Mouse (Mus musculus) myocyte (in vitro differentiated cells): ENCODE data around the gene Marveld1. TPM values are rescaled to one million over a fixed set of nuclear protein-coding genes. Genes with fewer than 3 reads are reported as not detected.

Experiments
- H3K27me3 ChIP-seq: one replicate; pipeline ENCODE4 v1.6.1; 2011; ENCODE audit not compliant: control insufficient read depth, insufficient read depth, insufficient read length
- H3K36me3 ChIP-seq: one replicate; pipeline ENCODE4 v1.6.1; 2011; ENCODE audit not compliant: control insufficient read depth, insufficient read depth
- H3K4me2 ChIP-seq: one replicate; pipeline ENCODE4 v1.6.1; 2011; ENCODE audit warnings: low read depth, control low read depth
- H3K4me3 ChIP-seq: one replicate; pipeline ENCODE4 v1.5.1; 2011; ENCODE audit warnings: mild to moderate bottlenecking, control low read depth, moderate library complexity
- H3K79me2 ChIP-seq: one replicate; pipeline ENCODE4 v1.6.1; 2011; ENCODE audit not compliant: control insufficient read depth, insufficient read depth
- H3ac ChIP-seq: one replicate; pipeline ENCODE4 v1.6.1; 2011; ENCODE audit not compliant: control insufficient read depth, insufficient read length
- CEBPB ChIP-seq: IDR thresholded peaks from 2 replicates; pipeline ENCODE4 v1.6.1; 2011; ENCODE audit warnings: mild to moderate bottlenecking, moderate library complexity; ENCODE audit not compliant: poor library complexity, insufficient read depth, severe bottlenecking
- E2F4 ChIP-seq: IDR thresholded peaks from one replicate; pipeline ENCODE4 v1.6.1; 2011; ENCODE audit warnings: mild to moderate bottlenecking, control low read depth, moderate library complexity; ENCODE audit not compliant: insufficient read depth
- MAX ChIP-seq: IDR thresholded peaks from one replicate; pipeline ENCODE4 v1.6.1; 2011; ENCODE audit warnings: low read depth, mild to moderate bottlenecking, control low read depth
- MYOD1 ChIP-seq, 3 experiments: IDR thresholded peaks; one replicate each; pipeline ENCODE4 v1.6.1; 2011; ENCODE audit warnings: control low read depth in 2 of 3, low read depth in 2 of 3, mild to moderate bottlenecking in 2 of 3, moderate library complexity in 1 of 3; ENCODE audit not compliant: insufficient read length in 2 of 3, control insufficient read depth in 1 of 3
- MYOG ChIP-seq, 3 experiments: IDR thresholded peaks; one replicate each; pipeline ENCODE4 v1.6.1; 2011; ENCODE audit warnings: control low read depth in 2 of 3, low read depth in 2 of 3, mild to moderate bottlenecking in 2 of 3; ENCODE audit not compliant: insufficient read length in 2 of 3, control insufficient read depth in 1 of 3, insufficient read depth in 1 of 3
- POLR2A ChIP-seq: IDR thresholded peaks from one replicate; pipeline ENCODE4 v1.6.1; 2011; ENCODE audit warnings: low read depth, mild to moderate bottlenecking, control low read depth, moderate library complexity; ENCODE audit not compliant: insufficient read length
- POLR2AphosphoS2 ChIP-seq: IDR thresholded peaks from one replicate; pipeline ENCODE4 v1.6.1; 2011; ENCODE audit warnings: low read depth, control low read depth; ENCODE audit not compliant: insufficient read length
- REST ChIP-seq: IDR thresholded peaks from one replicate; pipeline ENCODE4 v1.6.1; 2011; ENCODE audit warnings: mild to moderate bottlenecking, control low read depth, moderate library complexity; ENCODE audit not compliant: insufficient read depth, insufficient read length
- SRF ChIP-seq: IDR thresholded peaks from one replicate; pipeline ENCODE4 v1.6.1; 2011; ENCODE audit warnings: low read depth; ENCODE audit not compliant: control insufficient read depth, insufficient read length
- TCF12 ChIP-seq: IDR thresholded peaks from one replicate; pipeline ENCODE4 v1.6.1; 2011; ENCODE audit warnings: mild to moderate bottlenecking, control low read depth; ENCODE audit not compliant: poor library complexity, insufficient read depth, severe bottlenecking
- TCF3 ChIP-seq: IDR thresholded peaks from one replicate; pipeline ENCODE4 v1.6.1; 2011; ENCODE audit warnings: low read depth, control low read depth; ENCODE audit not compliant: insufficient read length
- USF1 ChIP-seq: IDR thresholded peaks from one replicate; pipeline ENCODE4 v1.6.1; 2011; ENCODE audit warnings: low read depth, mild to moderate bottlenecking, control low read depth, moderate library complexity
- polyA plus RNA-seq: library from polyadenylated mRNA; unstranded; fragments of >200 nt; fragmentation: generic; extraction: Trizol; gene quantifications from one replicate; pipeline ENCODE4 v1.2.1, GENCODE M21; 2012; ENCODE audit warnings: missing spikeins

Gene Marveld1
- polyA plus RNA-seq, 1 experiment, result 36.1 TPM

DNA sequence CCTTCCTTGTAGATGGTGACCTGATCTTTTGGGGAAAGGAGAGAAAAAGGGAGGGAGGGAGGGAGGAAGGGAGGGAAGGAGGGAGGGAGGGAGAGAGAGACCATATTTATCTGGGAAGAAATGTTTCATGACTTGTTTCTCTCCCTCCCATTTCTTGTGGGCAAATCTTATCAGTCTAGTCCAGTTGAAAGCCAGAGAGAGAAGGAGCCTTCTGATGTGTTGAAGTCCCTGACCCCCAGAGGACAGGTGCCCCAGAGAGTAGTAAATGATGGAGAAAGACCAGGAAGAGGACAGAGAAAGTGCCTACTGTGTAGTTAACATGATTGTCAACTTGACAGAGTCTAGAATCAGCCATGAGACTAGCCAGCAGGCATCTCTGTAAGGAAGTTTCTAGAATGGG lies 12.1 kb upstream of the Marveld1 start:
- H3ac ChIP-seq, result no peak overlapping the region

DNA sequence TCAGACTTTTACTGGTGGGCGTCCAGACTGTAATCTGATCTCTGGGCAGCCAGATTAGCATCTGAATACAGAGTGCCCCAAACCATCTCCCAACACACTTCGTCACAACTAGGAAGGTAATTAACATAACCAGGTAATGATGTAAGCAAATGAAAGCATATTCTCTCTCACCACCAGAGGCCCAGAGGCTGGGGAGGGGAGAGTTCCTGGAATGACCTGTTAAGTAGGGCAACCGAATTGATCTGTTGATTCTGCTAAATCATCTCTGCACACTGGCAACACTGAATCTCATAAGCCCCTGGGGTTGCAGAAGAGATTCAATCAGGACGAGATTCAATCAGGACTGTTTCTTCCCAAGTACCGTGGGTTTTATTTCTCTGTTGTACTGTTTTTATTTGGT lies 11.1 kb upstream of the Marveld1 start:
- Histone ChIP-seq H3K4me3 (no peak overlapping the region), H3K4me2 (no peak overlapping the region), H3ac (no peak overlapping the region), H3K27me3 (no peaks in the 10 kb centered on the region), H3K79me2 (no peaks in the 10 kb centered on the region), H3K36me3 (no peaks in the 10 kb centered on the region)
- no peak for TF ChIP-seq E2F4
- TF ChIP-seq MYOG (IDR thresholded peaks at IDR 0.05; ENCODE audit: control insufficient read depth in 1 of 3, insufficient read depth in 1 of 3, insufficient read length in 2 of 3, low read depth in 2 of 3), result no peak
- no peak for TF ChIP-seq TCF3
- TF ChIP-seq TCF12, result no peak
- TF ChIP-seq USF1, result no peak
- TF ChIP-seq REST, result no peak
- no peak for TF ChIP-seq CEBPB
- TF ChIP-seq POLR2AphosphoS2, result no peak
- no peak for TF ChIP-seq MAX
- no peak for TF ChIP-seq SRF
- TF ChIP-seq MYOD1 (IDR thresholded peaks at IDR 0.05; ENCODE audit: control insufficient read depth in 1 of 3, insufficient read length in 2 of 3, low read depth in 2 of 3), result no peak
- TF ChIP-seq POLR2A, result no peak

More for the DNA sequence above, 12.1 kb upstream of the Marveld1 start:
- H3K4me3 ChIP-seq, result no peak overlapping the region
- TF ChIP-seq REST (no peak), E2F4 (no peak), TCF12 (no peak), TCF3 (no peak), MYOD1 (IDR thresholded peaks at IDR 0.05; ENCODE audit: control insufficient read depth in 1 of 3, insufficient read length in 2 of 3, low read depth in 2 of 3) (no peak), USF1 (no peak)
- no peaks in the 10 kb centered on the region for H3K79me2 ChIP-seq
- H3K4me2 ChIP-seq, result no peak overlapping the region
- no peaks in the 10 kb centered on the region for H3K27me3 ChIP-seq
- no peaks in the 10 kb centered on the region for H3K36me3 ChIP-seq

DNA sequence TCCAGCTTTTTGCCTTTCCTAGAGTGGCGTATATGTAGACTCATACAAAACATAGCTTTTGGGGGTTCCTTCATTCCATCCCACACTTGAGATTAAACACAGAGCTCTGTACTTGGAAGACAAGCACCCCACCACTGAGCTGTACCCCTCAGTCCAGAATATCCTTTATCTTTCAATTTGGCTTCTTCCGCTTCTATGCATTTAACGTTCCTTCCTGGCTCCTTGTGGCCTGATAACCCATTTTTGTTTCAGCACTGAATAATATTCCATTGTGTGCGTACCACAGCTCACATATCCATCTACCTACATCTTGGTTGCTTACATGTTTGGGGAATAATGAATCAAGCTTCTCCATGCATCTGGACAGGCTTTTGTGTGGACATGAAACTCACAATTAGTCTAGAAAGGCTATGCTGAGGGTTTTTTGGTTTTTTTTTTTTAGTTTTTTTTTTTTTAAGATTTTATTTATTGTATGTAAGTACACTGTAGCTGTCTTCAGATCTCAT lies 10.0 kb upstream of the Marveld1 start:
- TF ChIP-seq MYOG (IDR thresholded peaks at IDR 0.05; ENCODE audit: control insufficient read depth in 1 of 3, insufficient read depth in 1 of 3, insufficient read length in 2 of 3, low read depth in 2 of 3), result no peak
- no peak for TF ChIP-seq TCF12
- TF ChIP-seq E2F4, result no peak
- Histone ChIP-seq H3K4me3 (no peak overlapping the region), H3K36me3 (no peaks in the 10 kb centered on the region), H3K4me2 (no peak overlapping the region), H3ac (no peak overlapping the region), H3K27me3 (no peaks in the 10 kb centered on the region), H3K79me2 (no peaks in the 10 kb centered on the region)

DNA sequence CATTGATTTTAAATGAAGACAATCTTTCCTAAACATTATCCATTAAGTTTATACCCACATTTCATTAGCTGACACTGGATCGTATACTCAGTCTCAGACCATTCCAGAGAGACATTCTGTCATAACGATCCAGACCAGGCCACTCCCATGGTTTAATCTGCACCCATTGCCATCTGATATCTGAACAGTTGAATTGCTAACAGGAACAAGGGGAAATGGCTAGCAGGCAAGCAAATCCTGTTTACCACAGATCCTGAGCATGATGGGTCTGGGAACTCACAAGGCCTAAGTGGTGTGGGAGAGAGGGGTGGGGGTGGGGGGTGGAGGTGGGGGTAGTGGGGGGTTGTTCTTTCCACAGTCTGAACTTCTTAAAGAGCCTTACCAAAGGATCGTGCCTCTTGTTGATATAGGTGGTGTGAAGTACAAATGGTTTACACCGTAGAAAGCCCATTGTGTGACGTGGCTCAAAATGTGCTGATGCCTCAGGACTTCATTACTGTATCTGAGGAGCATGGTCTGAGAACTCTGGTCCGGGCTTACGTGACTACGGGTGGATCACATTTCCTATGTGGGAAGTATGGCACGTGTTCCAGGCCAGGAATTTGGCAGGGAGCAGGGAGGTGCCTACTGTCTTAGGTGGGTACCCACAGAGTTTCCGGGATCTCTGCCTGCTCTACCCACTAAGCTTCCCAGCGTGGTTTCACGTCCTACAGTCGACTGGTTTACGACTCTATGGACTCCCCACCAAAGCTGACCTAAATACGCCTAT lies 8.5 kb upstream of the Marveld1 start:
- no peak overlapping the region for H3ac ChIP-seq
- no peak overlapping the region for H3K4me2 ChIP-seq
- H3K36me3 ChIP-seq, result no peaks in the 10 kb centered on the region
- H3K79me2 ChIP-seq, result no peaks in the 10 kb centered on the region
- no peaks in the 10 kb centered on the region for H3K27me3 ChIP-seq
- no peak for TF ChIP-seq POLR2AphosphoS2
- TF ChIP-seq E2F4, result no peak
- TF ChIP-seq MYOG (IDR thresholded peaks at IDR 0.05; ENCODE audit: control insufficient read depth in 1 of 3, insufficient read depth in 1 of 3, insufficient read length in 2 of 3, low read depth in 2 of 3), result no peak
- TF ChIP-seq SRF, result no peak
- TF ChIP-seq MYOD1 (IDR thresholded peaks at IDR 0.05; ENCODE audit: control insufficient read depth in 1 of 3, insufficient read length in 2 of 3, low read depth in 2 of 3), result no peak
- no peak for TF ChIP-seq TCF3
- TF ChIP-seq USF1, result no peak
- no peak for TF ChIP-seq REST
- no peak for TF ChIP-seq POLR2A
- TF ChIP-seq MAX, result no peak
- H3K4me3 ChIP-seq, result no peak overlapping the region
